29 mouse cellular contexts compared by ENCODE assay signal in the genomic region with DNA sequence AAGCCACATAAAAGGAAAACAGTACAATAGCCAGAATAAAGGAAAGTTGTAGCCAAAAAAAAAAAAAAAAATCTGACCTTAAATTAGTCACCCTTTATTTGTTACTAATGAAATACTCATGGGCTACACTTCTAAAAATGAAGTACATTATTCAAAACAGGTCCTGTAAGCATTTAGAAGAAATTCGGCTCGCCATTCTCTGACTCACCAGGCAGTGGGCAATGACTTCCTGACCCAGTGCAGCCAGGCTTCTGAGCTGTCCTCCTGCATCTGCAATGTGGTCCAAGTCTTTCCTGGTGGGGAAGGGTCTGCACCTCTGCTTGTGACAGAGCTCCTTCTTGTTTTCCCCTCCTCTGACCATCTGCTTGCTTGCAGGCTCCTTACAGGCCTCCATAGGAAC. TPM values are rescaled to one million over a fixed set of nuclear protein-coding genes. Genes with fewer than 3 reads are reported as not detected.
DNase-seq lines count a peak whose midpoint lies in the region; TF ChIP-seq lines count a peak whose summit lies in the region.
"Had no signal": no experiment of that assay in that cellular context is flagged by ENCODE, and none has a peak within 500 bp of the region (broad histone marks: within the 10 kb centered on the region; RNA-seq: fewer than 3 reads in every experiment).

No protein-coding gene starts in this region.

- no peaks in the 10 kb centered on the region for H3K4me1 ChIP-seq in thymus, adult 2 months (replicated peaks; ENCODE audit: control insufficient read depth, insufficient read depth, low read length)
- H3K4me1 ChIP-seq: forebrain, embryonic 10.5 days; forebrain, embryonic 13.5 days; heart, embryonic 12.5 days; heart, embryonic 15.5 days had no signal

- no peak for TF ChIP-seq CTCF in thymus, adult 2 months (IDR thresholded peaks at IDR 0.05; ENCODE audit: borderline replicate concordance, control insufficient read depth, extremely low read depth, insufficient read depth, low read length, poor library complexity)

- intact Hi-C loops in heart, postnatal 36 days (cut with DNase I) = no loop called here

- DNase-seq in 3134 (ENCODE audit: extremely low read depth, insufficient read length, low spot score) (peak; percentile 16), 416B (ENCODE audit: low read depth) (peak; percentile 78), liver (no peak)
- DNase-seq in fibroblast of lung, adult 2 months (ENCODE audit: low read depth) = peak; percentile 12
- DNase-seq in heart, postnatal 36 days = no peak
- DNase-seq in thymus, adult 2 months = no peak
- DNase-seq: adrenal gland, postnatal 10 days; B cell, adult 2 months; cerebellum, adult 11 months; cerebellum, adult 2 months; cerebellum, adult 9-11 months; cerebellum, postnatal 36 days; embryo, embryonic 11 days; gastrocnemius, adult 2 months; gastrocnemius, postnatal 14 days; heart, adult 18-20 months; heart, postnatal 10 days; heart, postnatal 4 days; kidney, adult 18-20 months had no signal

- no peak overlapping the region for H3K4me3 ChIP-seq in thymus, adult 2 months (ENCODE audit: control insufficient read depth, insufficient read depth, low read length)
- H3K4me3 ChIP-seq: embryonic facial prominence, embryonic 10.5 days; embryonic facial prominence, embryonic 13.5 days; erythroblast, embryonic 14.5 days; forebrain, embryonic 10.5 days; forebrain, embryonic 13.5 days; gastrocnemius, adult 2 months; heart, embryonic 12.5 days; heart, embryonic 15.5 days had no signal

- H3K27ac ChIP-seq in thymus, adult 2 months (ENCODE audit: control insufficient read depth, insufficient read depth, low read length) = no peak overlapping the region
- H3K27ac ChIP-seq: embryonic facial prominence, embryonic 10.5 days; embryonic facial prominence, embryonic 13.5 days; forebrain, embryonic 10.5 days; forebrain, embryonic 13.5 days; gastrocnemius, adult 2 months; heart, embryonic 15.5 days; hindbrain, embryonic 14.5 days; hindbrain, postnatal 0 days had no signal

- WGBS in thymus, adult 2 months = 82% methylated on average over 2 of the region's 2 CpGs

- H3K36me3 ChIP-seq in thymus, adult 2 months (ENCODE audit: control insufficient read depth, insufficient read depth, low read length) = peaks cover 3% of the 10 kb centered on the region; the same call in 1 of the 2 replicates

- TF ChIP-seq POLR2A in thymus, adult 2 months (IDR thresholded peaks at IDR 0.05; ENCODE audit: control insufficient read depth, extremely low read depth, insufficient read depth, low read length, poor library complexity) = no peak

- no peaks in the 10 kb centered on the region for H3K27me3 ChIP-seq in thymus, adult 2 months (ENCODE audit: control insufficient read depth, insufficient read depth, low read length)
- H3K27me3 ChIP-seq: CH12.LX; embryonic facial prominence, embryonic 13.5 days; forebrain, embryonic 13.5 days; heart, embryonic 15.5 days had no signal

RNA-seq across cellular contexts. Expression of a gene that starts 13.3 kb away (rescaled TPM):
- total RNA-seq in heart, postnatal 36 days (2021) = 10 to 100 TPM; 63.4 to 76.8 TPM
- polyA plus RNA-seq in thymus, adult 2 months (2012; rRNA removed) = 20.2 and 24.2 TPM in 2 replicates

Comparison
In these comparisons a context has a peak if more than half of its experiments do, and no peak if none do; other contexts are left out.
1. DNase-seq: peak in 3134 (single experiment), 416B (single experiment) and fibroblast of lung, adult 2 months (single experiment); none in heart, postnatal 36 days (0 of 2), thymus, adult 2 months (single experiment) and liver (single experiment).